Mouse (Mus musculus): ENCODE measurements around the gene Mfng.

DNA sequence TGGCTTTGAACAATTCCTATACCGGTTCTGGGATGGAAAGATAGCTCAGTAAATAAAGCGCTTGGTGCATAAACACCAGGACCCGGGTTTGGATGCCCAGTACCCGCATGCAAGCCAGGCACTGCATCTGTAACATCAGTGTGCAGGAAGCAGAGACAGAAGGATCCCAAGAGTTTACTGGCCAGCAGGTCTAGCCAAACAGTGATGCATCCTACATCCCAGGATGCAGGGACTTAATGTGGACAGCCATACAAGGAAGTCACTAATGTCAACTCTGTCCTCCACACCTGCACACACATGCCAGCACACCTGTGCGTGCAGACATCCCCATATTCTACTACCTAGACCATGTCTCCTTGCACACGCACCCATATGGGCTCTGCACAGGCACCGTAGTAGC lies 12.0 kb upstream of the Mfng start:
- no peak for TF ChIP-seq CTCF (conservative IDR thresholded peaks at IDR 0.05; ENCODE audit: insufficient read depth, insufficient read length, low read depth, low read length)
- TF ChIP-seq POLR2A (IDR thresholded peaks at IDR 0.05; ENCODE audit: low read depth, low read length) = no peak

All from kidney, adult 2 months (tissue).